Mouse (Mus musculus): ENCODE measurements at regions not wholly inside any gene's neighbourhood (a gene's known extent, or its start where the extent isn't known, plus 50 kb on each side); places are given as distances from the start of the nearest gene placed in this dataset.
A peak's percentile ranks its signal among the peaks of the same experiment; 100 is the strongest.

GRCm38 (mm10) chr10:99641784-99642183 lies 117.7 kb downstream of the Csl start:
- DNase-seq (ENCODE audit: low spot score in 2 of 2), result peak; percentile 50 to 67

- DNase-seq (ENCODE audit: low spot score in 2 of 2), result no peak
Observed at GRCm38 (mm10) chr10:99642201-99642827, 117.1 kb downstream of the Csl start.

- DNase-seq (ENCODE audit: low spot score in 2 of 2), result no peak
Observed at GRCm38 (mm10) chr10:99644981-99645380, 114.5 kb downstream of the Csl start.

GRCm38 (mm10) chr10:99652011-99652410 lies 107.4 kb downstream of the Csl start:
- DNase-seq (ENCODE audit: low spot score in 2 of 2), result no peak

- DNase-seq (ENCODE audit: low spot score in 2 of 2), result no peak
Observed at GRCm38 (mm10) chr10:99654284-99654683, 105.2 kb downstream of the Csl start.

- DNase-seq (ENCODE audit: low spot score in 2 of 2), result no peak
Observed at GRCm38 (mm10) chr10:99676557-99677098, 82.8 kb downstream of the Csl start.

GRCm38 (mm10) chr10:99678096-99678495 lies 81.4 kb downstream of the Csl start:
- DNase-seq (ENCODE audit: low spot score in 2 of 2), result no peak

- no peak for DNase-seq (ENCODE audit: low spot score in 2 of 2)
Observed at GRCm38 (mm10) chr10:99679813-99680212, 79.6 kb downstream of the Csl start.

- no peak for DNase-seq (ENCODE audit: low spot score in 2 of 2)
Observed at GRCm38 (mm10) chr10:99681932-99682331, 77.5 kb downstream of the Csl start.

- no peak for DNase-seq (ENCODE audit: low spot score in 2 of 2)
Observed at GRCm38 (mm10) chr10:99682350-99682749, 77.1 kb downstream of the Csl start.

- no peak for DNase-seq (ENCODE audit: low spot score in 2 of 2)
Observed at GRCm38 (mm10) chr10:99683310-99683709, 76.1 kb downstream of the Csl start.

GRCm38 (mm10) chr10:99685911-99686310 lies 73.5 kb downstream of the Csl start:
- no peak for DNase-seq (ENCODE audit: low spot score in 2 of 2)

GRCm38 (mm10) chr10:99687011-99687410 lies 72.4 kb downstream of the Csl start:
- no peak for DNase-seq (ENCODE audit: low spot score in 2 of 2)

GRCm38 (mm10) chr10:99697696-99698095 lies 61.8 kb downstream of the Csl start:
- no peak for DNase-seq (ENCODE audit: low spot score in 2 of 2)

- DNase-seq (ENCODE audit: low spot score in 2 of 2), result no peak
Observed at GRCm38 (mm10) chr10:99699498-99699897, 60.0 kb downstream of the Csl start.

- DNase-seq (ENCODE audit: low spot score in 2 of 2), result no peak
Observed at GRCm38 (mm10) chr10:99700052-99700777, 59.2 kb downstream of the Csl start.
